Mouse (Mus musculus) midbrain, embryonic 14.5 days (tissue): ENCODE measurements at regions not wholly inside any gene's neighbourhood (a gene's known extent, or its start where the extent isn't known, plus 50 kb on each side); places are given as distances from the start of the nearest gene placed in this dataset.

Source experiments
- ATAC-seq: fragments of 200-750 bp; cut with Nextera tagmentation; 2 replicates; pipeline ENCODE4 v1.8.0; 2017; ENCODE audit warnings: moderate number of reproducible peaks, moderate library complexity; ENCODE audit not compliant: low FRiP score, low TSS enrichment
- DNase-seq: peaks from one replicate; pipeline ENCODE4 v3.0.0-alpha.2; 2015
- H3K27ac ChIP-seq: fragments of 300-500 bp; sonication (generic); replicated peaks from 2 replicates; pipeline ENCODE4 v1.5.1; 2014; ENCODE audit warnings: mild to moderate bottlenecking, low read depth, low read length, moderate library complexity
- H3K27me3 ChIP-seq: fragments of 300-500 bp; sonication (generic); 2 replicates; pipeline ENCODE4 v1.6.1; 2014; ENCODE audit warnings: low read length, control low read depth, mixed read lengths; ENCODE audit not compliant: control insufficient read depth, insufficient read depth
- H3K36me3 ChIP-seq: fragments of 300-500 bp; sonication (generic); 2 replicates; pipeline ENCODE4 v1.6.1; 2014; ENCODE audit warnings: low read length, control low read depth; ENCODE audit not compliant: control insufficient read depth, insufficient read depth
- H3K4me1 ChIP-seq: fragments of 300-500 bp; sonication (generic); 2 replicates; pipeline ENCODE4 v1.6.1; 2014; ENCODE audit warnings: mild to moderate bottlenecking, antibody characterized with exemption, low read length, control low read depth; ENCODE audit not compliant: control insufficient read depth, insufficient read depth
- H3K4me2 ChIP-seq: fragments of 300-500 bp; sonication (generic); 2 replicates; pipeline ENCODE4 v1.6.1; 2014; ENCODE audit warnings: mild to moderate bottlenecking, low read length, moderate library complexity
- H3K4me3 ChIP-seq: fragments of 300-500 bp; sonication (generic); replicated peaks from 2 replicates; pipeline ENCODE4 v1.5.1; 2014; ENCODE audit warnings: low read depth, low read length
- H3K9ac ChIP-seq: fragments of 300-500 bp; sonication (generic); replicated peaks from 2 replicates; pipeline ENCODE4 v1.6.1; 2014; ENCODE audit warnings: mild to moderate bottlenecking, low read length, moderate library complexity
- H3K9me3 ChIP-seq: fragments of 300-500 bp; sonication (generic); 2 replicates; pipeline ENCODE4 v1.6.1; 2016; ENCODE audit warnings: low read length, control low read depth, mixed read lengths; ENCODE audit not compliant: control insufficient read depth
- WGBS: fragments of 180-500 bp; shearing (Covaris S2); extraction: QIAGEN DNeasy Blood & Tissue Kit; methylation state at CpG from one replicate; pipeline ENCODE4 v1.1.7; 2014; 5-methylcytosine and 5-hydroxymethylcytosine counted together

DNA sequence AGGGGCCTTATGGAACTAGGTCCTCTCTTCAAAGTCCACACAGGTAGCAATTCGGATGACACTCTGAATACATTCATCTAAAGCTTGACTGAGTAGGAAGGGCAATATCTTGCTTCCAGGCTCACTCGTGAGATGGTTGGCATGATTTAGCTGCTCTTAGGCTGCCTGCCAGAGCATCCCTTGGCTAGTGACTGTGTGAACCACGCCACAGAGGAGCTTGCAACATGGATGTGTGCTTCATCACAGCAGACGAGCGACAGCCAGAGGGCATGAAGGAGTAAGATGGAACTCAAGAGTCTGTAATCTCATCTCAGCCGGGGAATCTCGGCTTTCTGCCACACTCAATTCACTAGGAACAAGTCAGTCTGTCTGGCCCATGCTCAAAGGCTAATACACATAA is 127.3 kb downstream of the CK137956 start:
- Histone ChIP-seq H3K4me2 (no peak overlapping the region), H3K27me3 (no peaks in the 10 kb centered on the region), H3K4me1 (no peaks in the 10 kb centered on the region), H3K9ac (no peak overlapping the region), H3K9me3 (no peaks in the 10 kb centered on the region), H3K27ac (no peak overlapping the region), H3K36me3 (no peaks in the 10 kb centered on the region), H3K4me3 (no peak overlapping the region)
- DNase-seq = no peak
- ATAC-seq = no peak
- WGBS = 86% methylated on average over 7 of the region's 7 CpGs

DNA sequence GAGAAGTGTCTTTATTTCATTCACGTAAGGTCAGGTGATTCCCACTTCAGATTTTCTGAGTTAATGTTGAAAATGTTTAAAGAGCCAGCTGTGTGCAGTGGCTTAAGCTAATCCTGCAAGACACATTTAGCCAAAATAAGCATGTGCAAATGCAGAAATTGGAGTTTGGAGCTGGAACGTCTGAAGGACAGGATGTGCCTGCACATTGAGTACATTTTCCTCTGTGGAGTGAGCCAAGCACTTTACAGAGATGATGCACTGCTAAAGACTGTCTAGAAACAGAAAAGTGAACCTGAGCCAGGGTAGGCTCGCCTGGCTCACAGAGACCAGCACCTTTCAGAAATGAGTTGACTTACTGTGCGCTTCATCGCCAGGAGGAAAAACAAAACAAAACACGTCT is 137.1 kb downstream of the CK137956 start:
- no peak overlapping the region for H3K9ac ChIP-seq
- no peak for ATAC-seq
- DNase-seq = no peak
- H3K4me1 ChIP-seq = no peaks in the 10 kb centered on the region
- no peak overlapping the region for H3K27ac ChIP-seq
- H3K9me3 ChIP-seq = no peaks in the 10 kb centered on the region
- H3K4me3 ChIP-seq = no peak overlapping the region
- H3K27me3 ChIP-seq = no peaks in the 10 kb centered on the region
- no peaks in the 10 kb centered on the region for H3K36me3 ChIP-seq
- WGBS = 85% methylated on average over 6 of the region's 6 CpGs
- H3K4me2 ChIP-seq = no peak overlapping the region

DNA sequence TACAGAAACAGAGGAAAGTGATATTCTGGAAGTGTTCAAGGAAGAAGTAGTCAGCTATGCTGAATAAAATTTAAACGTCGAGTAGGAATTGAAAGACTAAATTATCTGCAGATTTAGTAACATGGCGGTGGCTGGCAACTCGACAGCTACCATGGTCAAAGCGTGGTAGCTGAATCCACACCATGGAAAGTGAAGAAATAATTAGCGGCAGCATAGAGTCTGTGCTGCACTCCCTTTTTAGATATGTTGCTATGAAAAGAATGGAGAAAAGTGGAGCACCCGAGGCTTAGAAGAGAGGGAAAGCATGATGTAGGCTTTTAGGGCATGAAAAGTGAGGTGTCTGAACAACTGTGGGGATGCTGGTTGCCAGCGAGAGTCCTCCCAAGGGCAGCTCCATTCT is 143.8 kb downstream of the CK137956 start:
- ATAC-seq (no peak), DNase-seq (no peak)
- Histone ChIP-seq H3K9ac (no peak overlapping the region), H3K4me3 (no peak overlapping the region), H3K4me2 (no peak overlapping the region), H3K4me1 (no peaks in the 10 kb centered on the region), H3K27ac (no peak overlapping the region), H3K36me3 (no peaks in the 10 kb centered on the region), H3K27me3 (no peaks in the 10 kb centered on the region), H3K9me3 (no peaks in the 10 kb centered on the region)
- WGBS = 92% methylated on average over 8 of the region's 8 CpGs

DNA sequence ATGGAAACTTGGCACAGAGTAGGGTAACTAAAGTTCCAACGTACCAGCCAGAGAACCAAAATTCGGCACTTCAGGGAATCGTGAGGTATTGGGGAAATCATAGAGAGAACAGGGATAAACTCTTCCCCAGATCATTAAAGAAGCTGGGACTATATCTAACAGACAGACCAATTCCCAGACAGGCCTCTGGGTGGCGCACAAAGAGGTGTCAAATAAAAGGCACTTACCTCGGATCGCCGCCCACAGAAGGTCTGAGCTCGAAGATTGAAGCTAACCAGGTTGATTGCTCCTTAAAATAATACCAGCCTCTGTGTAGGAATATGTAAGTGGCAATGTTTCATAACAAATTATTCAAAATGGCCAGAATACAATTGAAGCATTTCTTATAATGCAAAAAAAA is 151.2 kb downstream of the CK137956 start:
- Histone ChIP-seq H3K27me3 (no peaks in the 10 kb centered on the region), H3K4me2 (no peak overlapping the region), H3K4me1 (no peaks in the 10 kb centered on the region), H3K36me3 (no peaks in the 10 kb centered on the region), H3K4me3 (no peak overlapping the region), H3K9me3 (0 out of 2 replicates have a peak, but pooled peaks cover 2% of the 10 kb centered on the region), H3K27ac (no peak overlapping the region), H3K9ac (no peak overlapping the region)
- DNase-seq (no peak), ATAC-seq (no peak)
- 79% methylated on average over 8 of the region's 8 CpGs for WGBS

DNA sequence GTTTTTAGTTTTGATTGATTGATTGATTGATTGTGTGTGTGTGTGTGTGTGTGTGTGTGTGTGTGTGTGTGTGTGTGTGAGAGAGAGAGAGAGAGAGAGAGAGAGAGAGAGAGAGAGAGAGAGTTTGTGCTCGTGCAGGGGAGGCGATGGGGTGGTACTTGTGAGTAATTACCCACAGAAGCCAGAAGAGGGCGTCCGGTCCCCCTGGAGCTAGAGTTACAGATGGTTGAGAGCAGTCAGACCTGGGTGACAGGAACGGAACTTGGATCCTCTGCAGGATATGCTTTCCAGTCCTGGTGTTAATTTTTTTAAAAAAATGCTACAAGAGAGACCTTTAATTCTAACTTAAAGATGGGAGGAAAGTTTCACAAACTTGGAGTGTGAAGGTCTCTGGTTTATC is 151.7 kb downstream of the CK137956 start:
- Histone ChIP-seq H3K9ac (no peak overlapping the region), H3K27ac (no peak overlapping the region), H3K27me3 (no peaks in the 10 kb centered on the region), H3K4me1 (no peaks in the 10 kb centered on the region), H3K4me2 (no peak overlapping the region), H3K4me3 (no peak overlapping the region), H3K9me3 (0 out of 2 replicates have a peak, but pooled peaks cover 6% of the 10 kb centered on the region), H3K36me3 (no peaks in the 10 kb centered on the region)
- 80% methylated on average over 5 of the region's 5 CpGs for WGBS
- DNase-seq (no peak), ATAC-seq (no peak)

DNA sequence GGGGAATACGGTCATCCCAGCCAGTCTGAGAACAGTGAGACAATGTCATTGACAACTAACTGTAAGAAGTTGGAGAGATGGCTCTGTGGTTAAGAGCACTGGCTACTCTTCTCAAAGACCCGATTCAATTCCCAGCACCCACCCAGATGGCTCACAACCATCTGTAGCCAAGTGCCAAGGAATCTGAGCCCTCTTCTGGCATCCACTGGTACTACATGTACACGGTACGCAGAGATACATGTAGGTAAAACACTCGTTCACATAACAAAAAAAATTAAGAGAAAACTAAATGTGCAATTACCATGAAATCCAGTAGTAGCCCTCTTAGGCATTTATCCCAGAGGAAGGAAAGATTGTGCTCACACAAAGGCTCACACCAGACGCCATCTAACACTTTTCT is 156.1 kb downstream of the CK137956 start:
- H3K9me3 ChIP-seq = 0 out of 2 replicates have a peak, but pooled peaks cover 6% of the 10 kb centered on the region
- no peaks in the 10 kb centered on the region for H3K27me3 ChIP-seq
- H3K4me1 ChIP-seq = no peaks in the 10 kb centered on the region
- ATAC-seq (no peak), DNase-seq (no peak)
- H3K27ac ChIP-seq = no peak overlapping the region
- H3K36me3 ChIP-seq = no peaks in the 10 kb centered on the region
- 93% methylated on average over 6 of the region's 6 CpGs for WGBS
- H3K9ac ChIP-seq = no peak overlapping the region
- H3K4me2 ChIP-seq = no peak overlapping the region
- H3K4me3 ChIP-seq = no peak overlapping the region

DNA sequence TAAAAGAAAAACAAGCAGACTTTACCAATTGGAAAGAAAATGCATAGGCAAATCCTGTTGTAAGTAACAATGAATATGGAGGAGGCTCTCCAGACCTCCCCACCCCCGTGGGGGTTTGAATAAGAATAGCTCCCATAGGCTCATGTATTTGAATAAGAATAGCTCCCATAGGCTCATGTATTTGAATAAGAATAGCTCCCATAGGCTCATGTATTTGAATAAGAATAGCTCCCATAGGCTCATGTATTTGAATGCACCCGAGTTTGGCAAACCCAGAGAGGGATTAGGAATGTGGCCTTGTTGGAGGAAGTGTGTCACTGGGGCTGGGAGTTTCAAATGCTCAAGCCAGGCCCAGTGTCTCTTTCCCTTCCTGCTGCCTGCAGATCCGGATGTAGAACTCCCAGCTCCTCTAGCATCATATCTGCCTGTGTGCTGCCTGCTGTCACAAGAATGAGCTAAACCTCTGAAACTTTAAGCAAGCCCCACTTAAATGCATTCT is 158.7 kb downstream of the CK137956 start:
- Histone ChIP-seq H3K9ac (no peak overlapping the region), H3K4me3 (no peak overlapping the region), H3K4me2 (no peak overlapping the region), H3K4me1 (no peaks in the 10 kb centered on the region), H3K27ac (no peak overlapping the region), H3K9me3 (0 out of 2 replicates have a peak, but pooled peaks cover 6% of the 10 kb centered on the region), H3K36me3 (no peaks in the 10 kb centered on the region), H3K27me3 (no peaks in the 10 kb centered on the region)
- WGBS = 54% methylated on average over 3 of the region's 3 CpGs
- DNase-seq = no peak
- no peak for ATAC-seq

DNA sequence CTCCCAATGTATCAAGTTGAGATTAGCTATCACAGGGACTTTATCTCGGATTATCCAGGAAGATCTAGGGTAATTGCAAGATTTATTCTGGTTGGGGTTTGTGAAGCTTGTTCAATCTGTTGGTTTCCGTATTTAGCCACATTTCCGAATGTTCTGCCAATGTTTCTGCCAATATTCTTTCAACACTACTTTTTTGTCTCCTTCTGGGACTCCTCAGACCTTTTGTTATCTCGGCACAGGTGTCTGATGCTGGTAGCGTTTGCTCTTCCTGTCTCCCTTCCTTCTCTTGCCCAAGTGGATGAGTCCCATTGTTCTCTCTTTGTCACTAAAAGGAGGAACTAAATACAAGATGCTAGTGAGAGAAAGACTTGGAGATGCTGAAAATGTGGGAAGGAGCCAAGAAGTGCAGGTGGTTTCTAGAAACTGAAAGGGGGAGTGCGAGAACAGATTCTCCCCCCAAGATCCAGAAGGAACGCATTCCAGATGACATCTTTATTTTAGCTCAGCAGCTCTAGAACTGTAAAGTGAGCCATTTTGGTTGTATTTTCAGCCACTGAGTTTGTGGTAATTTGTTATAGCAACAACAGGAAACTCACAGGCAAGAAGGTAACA is 159.7 kb downstream of the CK137956 start:
- no peak for ATAC-seq
- DNase-seq = no peak
- H3K4me2 ChIP-seq = no peak overlapping the region
- H3K4me1 ChIP-seq = no peaks in the 10 kb centered on the region
- 0 out of 2 replicates have a peak, but pooled peaks cover 6% of the 10 kb centered on the region for H3K9me3 ChIP-seq
- no peaks in the 10 kb centered on the region for H3K27me3 ChIP-seq
- WGBS = 94% methylated on average over 7 of the region's 7 CpGs
- no peaks in the 10 kb centered on the region for H3K36me3 ChIP-seq
- H3K4me3 ChIP-seq = no peak overlapping the region
- H3K27ac ChIP-seq = no peak overlapping the region
- no peak overlapping the region for H3K9ac ChIP-seq

DNA sequence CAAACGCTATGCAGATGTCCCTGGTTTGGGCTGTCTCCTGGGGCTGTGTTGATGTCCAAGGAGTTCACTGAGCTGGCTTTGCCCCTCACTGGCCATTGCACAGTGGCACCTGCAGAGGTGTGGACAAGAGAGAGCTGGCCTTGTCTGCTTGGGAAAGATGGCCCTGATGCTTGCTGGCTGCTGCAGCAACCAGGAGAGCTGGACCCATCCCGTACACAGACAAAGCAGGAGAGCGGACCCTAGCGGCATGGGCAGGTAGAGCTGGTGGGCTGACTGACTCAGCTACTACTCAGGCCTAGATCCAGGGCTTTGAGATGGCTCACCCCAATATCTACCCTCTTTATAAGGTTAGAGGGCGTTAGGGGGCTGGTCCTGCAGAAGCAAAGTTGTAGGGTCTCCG is 161.7 kb downstream of the CK137956 start:
- no peaks in the 10 kb centered on the region for H3K27me3 ChIP-seq
- no peak for ATAC-seq
- no peak for DNase-seq
- H3K36me3 ChIP-seq = no peaks in the 10 kb centered on the region
- H3K4me2 ChIP-seq = no peak overlapping the region
- no peaks in the 10 kb centered on the region for H3K9me3 ChIP-seq
- H3K27ac ChIP-seq = no peak overlapping the region
- no peaks in the 10 kb centered on the region for H3K4me1 ChIP-seq
- WGBS = 71% methylated on average over 6 of the region's 6 CpGs
- no peak overlapping the region for H3K4me3 ChIP-seq
- H3K9ac ChIP-seq = no peak overlapping the region
